Mouse (Mus musculus): ENCODE results near the gene B3gnt2. TPM values are rescaled to one million over a fixed set of nuclear protein-coding genes. Genes with fewer than 3 reads are reported as not detected.

The B3gnt2 gene
- polyA plus RNA-seq, 1 experiment: 7.1 TPM

GRCm38 (mm10) chr11:22762236-22762927 lies 98.4 kb downstream of the B3gnt2 start:
- Histone ChIP-seq H3K27ac (ENCODE audit: insufficient read depth, low read length) (no peak overlapping the region), H3K4me3 (replicated peaks; ENCODE audit: insufficient read depth, low read depth, low read length) (no peak overlapping the region), H3K27me3 (ENCODE audit: control insufficient read depth, insufficient read depth, low read length) (no peaks in the 10 kb centered on the region), H3K4me1 (ENCODE audit: control insufficient read depth, insufficient read depth, low read length) (no peaks in the 10 kb centered on the region)
- 88% methylated on average over 18 of the region's 18 CpGs for WGBS
- DNase-seq: no peak
- no peak for TF ChIP-seq CTCF (IDR thresholded peaks at IDR 0.05; ENCODE audit: borderline replicate concordance, insufficient read depth, low read depth, low read length)
- TF ChIP-seq POLR2A (IDR thresholded peaks at IDR 0.05; ENCODE audit: borderline replicate concordance, insufficient read depth, low read length): no peak

GRCm38 (mm10) chr11:22759783-22760182 lies 101.0 kb downstream of the B3gnt2 start:
- no peaks in the 10 kb centered on the region for H3K4me1 ChIP-seq (ENCODE audit: control insufficient read depth, insufficient read depth, low read length)
- H3K27ac ChIP-seq (ENCODE audit: insufficient read depth, low read length): no peak overlapping the region
- no peak overlapping the region for H3K4me3 ChIP-seq (replicated peaks; ENCODE audit: insufficient read depth, low read depth, low read length)
- H3K27me3 ChIP-seq (ENCODE audit: control insufficient read depth, insufficient read depth, low read length): no peaks in the 10 kb centered on the region
- WGBS: 77% methylated on average over 4 of the region's 4 CpGs
- DNase-seq: no peak
- TF ChIP-seq POLR2A (IDR thresholded peaks at IDR 0.05; ENCODE audit: borderline replicate concordance, insufficient read depth, low read length): no peak
- no peak for TF ChIP-seq CTCF (IDR thresholded peaks at IDR 0.05; ENCODE audit: borderline replicate concordance, insufficient read depth, low read depth, low read length)

- DNase-seq: no peak
- Histone ChIP-seq H3K27ac (ENCODE audit: insufficient read depth, low read length) (no peak overlapping the region), H3K4me1 (ENCODE audit: control insufficient read depth, insufficient read depth, low read length) (no peaks in the 10 kb centered on the region), H3K4me3 (replicated peaks; ENCODE audit: insufficient read depth, low read depth, low read length) (no peak overlapping the region), H3K27me3 (ENCODE audit: control insufficient read depth, insufficient read depth, low read length) (no peaks in the 10 kb centered on the region)
- TF ChIP-seq POLR2A (IDR thresholded peaks at IDR 0.05; ENCODE audit: borderline replicate concordance, insufficient read depth, low read length) (no peak), CTCF (IDR thresholded peaks at IDR 0.05; ENCODE audit: borderline replicate concordance, insufficient read depth, low read depth, low read length) (no peak)
- WGBS: 77% methylated on average over 3 of the region's 3 CpGs
Observed at GRCm38 (mm10) chr11:22756168-22756980, 104.4 kb downstream of the B3gnt2 start.

- DNase-seq: no peak
- Histone ChIP-seq H3K27me3 (ENCODE audit: control insufficient read depth, insufficient read depth, low read length) (no peaks in the 10 kb centered on the region), H3K27ac (ENCODE audit: insufficient read depth, low read length) (no peak overlapping the region), H3K4me3 (replicated peaks; ENCODE audit: insufficient read depth, low read depth, low read length) (no peak overlapping the region), H3K4me1 (ENCODE audit: control insufficient read depth, insufficient read depth, low read length) (no peaks in the 10 kb centered on the region)
- TF ChIP-seq POLR2A (IDR thresholded peaks at IDR 0.05; ENCODE audit: borderline replicate concordance, insufficient read depth, low read length) (no peak), CTCF (IDR thresholded peaks at IDR 0.05; ENCODE audit: borderline replicate concordance, insufficient read depth, low read depth, low read length) (no peak)
- WGBS: 93% methylated on average over 1 of the region's 1 CpGs
Observed at GRCm38 (mm10) chr11:22755180-22755579, 105.6 kb downstream of the B3gnt2 start.

GRCm38 (mm10) chr11:22752596-22752995 lies 108.2 kb downstream of the B3gnt2 start:
- Histone ChIP-seq H3K4me3 (replicated peaks; ENCODE audit: insufficient read depth, low read depth, low read length) (no peak overlapping the region), H3K4me1 (ENCODE audit: control insufficient read depth, insufficient read depth, low read length) (no peaks in the 10 kb centered on the region), H3K27ac (ENCODE audit: insufficient read depth, low read length) (no peak overlapping the region), H3K27me3 (ENCODE audit: control insufficient read depth, insufficient read depth, low read length) (no peaks in the 10 kb centered on the region)
- TF ChIP-seq CTCF (IDR thresholded peaks at IDR 0.05; ENCODE audit: borderline replicate concordance, insufficient read depth, low read depth, low read length): no peak
- TF ChIP-seq POLR2A (IDR thresholded peaks at IDR 0.05; ENCODE audit: borderline replicate concordance, insufficient read depth, low read length): no peak
- 49% methylated on average over 5 of the region's 5 CpGs for WGBS
- DNase-seq: no peak

GRCm38 (mm10) chr11:22751592-22751991 lies 109.2 kb downstream of the B3gnt2 start:
- Histone ChIP-seq H3K27me3 (ENCODE audit: control insufficient read depth, insufficient read depth, low read length) (no peaks in the 10 kb centered on the region), H3K27ac (ENCODE audit: insufficient read depth, low read length) (no peak overlapping the region), H3K4me1 (ENCODE audit: control insufficient read depth, insufficient read depth, low read length) (no peaks in the 10 kb centered on the region), H3K4me3 (replicated peaks; ENCODE audit: insufficient read depth, low read depth, low read length) (no peak overlapping the region)
- TF ChIP-seq POLR2A (IDR thresholded peaks at IDR 0.05; ENCODE audit: borderline replicate concordance, insufficient read depth, low read length) (no peak), CTCF (IDR thresholded peaks at IDR 0.05; ENCODE audit: borderline replicate concordance, insufficient read depth, low read depth, low read length) (no peak)
- 95% methylated on average over 3 of the region's 3 CpGs for WGBS
- DNase-seq: no peak

GRCm38 (mm10) chr11:22747406-22747805 lies 113.4 kb downstream of the B3gnt2 start:
- Histone ChIP-seq H3K4me1 (ENCODE audit: control insufficient read depth, insufficient read depth, low read length) (no peaks in the 10 kb centered on the region), H3K27me3 (ENCODE audit: control insufficient read depth, insufficient read depth, low read length) (no peaks in the 10 kb centered on the region), H3K4me3 (replicated peaks; ENCODE audit: insufficient read depth, low read depth, low read length) (no peak overlapping the region), H3K27ac (ENCODE audit: insufficient read depth, low read length) (no peak overlapping the region)
- TF ChIP-seq POLR2A (IDR thresholded peaks at IDR 0.05; ENCODE audit: borderline replicate concordance, insufficient read depth, low read length) (no peak), CTCF (IDR thresholded peaks at IDR 0.05; ENCODE audit: borderline replicate concordance, insufficient read depth, low read depth, low read length) (no peak)
- DNase-seq: no peak
- 85% methylated on average over 7 of the region's 7 CpGs for WGBS

- H3K27me3 ChIP-seq (ENCODE audit: control insufficient read depth, insufficient read depth, low read length): no peaks in the 10 kb centered on the region; the same call in 1 of the 2 replicates
- no peak for DNase-seq
- no peaks in the 10 kb centered on the region for H3K4me1 ChIP-seq (ENCODE audit: control insufficient read depth, insufficient read depth, low read length)
- no peak overlapping the region for H3K27ac ChIP-seq (ENCODE audit: insufficient read depth, low read length)
- H3K4me3 ChIP-seq (replicated peaks; ENCODE audit: insufficient read depth, low read depth, low read length): no peak overlapping the region
- TF ChIP-seq CTCF (IDR thresholded peaks at IDR 0.05; ENCODE audit: borderline replicate concordance, insufficient read depth, low read depth, low read length) (no peak), POLR2A (IDR thresholded peaks at IDR 0.05; ENCODE audit: borderline replicate concordance, insufficient read depth, low read length) (no peak)
Observed at GRCm38 (mm10) chr11:22745356-22745755, 115.4 kb downstream of the B3gnt2 start.
